Mouse (Mus musculus): ENCODE data around the gene Ctsw. TPM values are rescaled to one million over a fixed set of nuclear protein-coding genes. Genes with fewer than 3 reads are reported as not detected.

Ctsw gene
- polyA plus RNA-seq, 1 experiment = 1.2 TPM

DNA sequence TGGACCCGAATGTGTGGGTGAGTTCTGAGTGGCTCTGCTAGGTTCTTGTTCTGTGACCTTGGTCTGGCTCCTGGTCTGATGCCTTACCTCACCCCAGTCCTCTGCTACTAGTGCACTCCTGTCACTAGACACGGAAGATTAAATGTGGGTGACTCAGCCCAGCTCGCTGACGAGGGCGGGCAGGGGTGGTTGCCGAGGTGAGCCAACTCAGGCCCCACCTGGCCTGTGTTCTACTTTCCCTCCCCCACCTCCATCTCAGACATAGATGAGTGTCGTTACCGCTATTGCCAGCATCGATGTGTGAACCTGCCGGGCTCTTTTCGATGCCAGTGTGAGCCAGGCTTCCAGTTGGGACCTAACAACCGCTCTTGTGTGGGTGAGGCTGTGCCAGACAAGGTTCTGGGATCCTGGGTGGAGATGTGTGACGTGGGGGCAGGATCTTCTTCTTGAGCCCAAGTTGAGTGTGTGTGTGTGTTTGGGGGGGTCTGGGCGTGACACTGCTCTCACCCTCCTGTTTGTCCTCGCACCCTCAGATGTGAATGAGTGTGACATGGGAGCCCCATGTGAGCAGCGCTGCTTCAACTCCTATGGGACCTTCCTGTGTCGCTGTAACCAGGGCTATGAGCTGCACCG, 9.5 kb upstream of the Ctsw start:
- H3K27ac ChIP-seq (ENCODE audit: insufficient read depth, low read length) = no peak overlapping the region
- H3K9ac ChIP-seq (ENCODE audit: low read depth, poor library complexity, severe bottlenecking) = no peak overlapping the region
- H3K4me1 ChIP-seq (ENCODE audit: control insufficient read depth, insufficient read depth, low read length) = no peaks in the 10 kb centered on the region
- H3K36me3 ChIP-seq (ENCODE audit: control insufficient read depth, insufficient read depth, low read length, poor library complexity, severe bottlenecking) = no peaks in the 10 kb centered on the region
- H3K9me3 ChIP-seq (replicated peaks; ENCODE audit: control insufficient read depth, insufficient read depth, low read length, poor library complexity, severe bottlenecking) = no peaks in the 10 kb centered on the region
- H3K27me3 ChIP-seq (ENCODE audit: control insufficient read depth, insufficient read depth, low read length, poor library complexity, severe bottlenecking) = no peaks in the 10 kb centered on the region
- H3K4me3 ChIP-seq (ENCODE audit: low read depth, low read length) = no peak overlapping the region
- no peak for TF ChIP-seq CTCF (IDR thresholded peaks at IDR 0.05; ENCODE audit: low read depth, low read length)
- TF ChIP-seq POLR2A (IDR thresholded peaks at IDR 0.05; ENCODE audit: insufficient read depth, low read length) = no peak
- no peak for TF ChIP-seq EP300 (IDR thresholded peaks at IDR 0.05; ENCODE audit: insufficient read depth, low read depth, low read length)

DNA sequence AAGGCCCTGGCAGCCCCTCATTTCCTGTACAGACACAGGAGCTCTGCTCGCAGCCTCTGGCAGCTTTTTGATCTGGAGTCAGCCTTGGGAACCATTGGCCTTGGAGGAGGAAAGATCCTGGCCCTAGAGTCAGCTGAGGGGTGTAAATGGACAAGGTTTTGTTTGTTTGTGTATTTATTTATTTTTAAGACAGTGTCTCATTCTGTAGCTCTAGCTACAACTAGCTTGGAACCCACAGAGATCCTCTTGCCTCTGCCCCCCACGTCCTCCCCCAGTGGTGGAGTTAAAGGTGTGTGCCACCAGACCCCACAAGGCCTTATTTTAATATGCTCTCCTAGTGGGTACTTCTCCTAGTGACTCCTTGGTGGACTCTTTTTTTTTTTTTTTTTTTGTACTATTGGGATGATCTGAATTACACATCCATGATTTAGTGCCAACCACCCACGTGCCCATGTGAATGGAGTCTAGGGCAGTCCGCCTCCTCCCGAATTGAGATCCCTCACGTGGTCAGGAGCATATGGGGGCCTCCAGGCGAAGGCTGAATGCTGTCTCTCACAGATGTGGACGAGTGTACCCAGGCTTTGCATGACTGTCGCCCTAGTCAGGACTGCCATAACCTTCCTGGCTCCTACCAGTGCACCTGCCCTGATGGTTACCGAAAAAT, 8.8 kb upstream of the Ctsw start:
- TF ChIP-seq CTCF (IDR thresholded peaks at IDR 0.05; ENCODE audit: low read depth, low read length) (no peak), EP300 (IDR thresholded peaks at IDR 0.05; ENCODE audit: insufficient read depth, low read depth, low read length) (no peak), POLR2A (IDR thresholded peaks at IDR 0.05; ENCODE audit: insufficient read depth, low read length) (no peak)
- H3K9ac ChIP-seq (ENCODE audit: low read depth, poor library complexity, severe bottlenecking) = no peak overlapping the region
- no peaks in the 10 kb centered on the region for H3K36me3 ChIP-seq (ENCODE audit: control insufficient read depth, insufficient read depth, low read length, poor library complexity, severe bottlenecking)
- no peaks in the 10 kb centered on the region for H3K9me3 ChIP-seq (replicated peaks; ENCODE audit: control insufficient read depth, insufficient read depth, low read length, poor library complexity, severe bottlenecking)
- no peak overlapping the region for H3K4me3 ChIP-seq (ENCODE audit: low read depth, low read length)
- H3K27ac ChIP-seq (ENCODE audit: insufficient read depth, low read length) = no peak overlapping the region
- no peaks in the 10 kb centered on the region for H3K4me1 ChIP-seq (ENCODE audit: control insufficient read depth, insufficient read depth, low read length)
- H3K27me3 ChIP-seq (ENCODE audit: control insufficient read depth, insufficient read depth, low read length, poor library complexity, severe bottlenecking) = no peaks in the 10 kb centered on the region

DNA sequence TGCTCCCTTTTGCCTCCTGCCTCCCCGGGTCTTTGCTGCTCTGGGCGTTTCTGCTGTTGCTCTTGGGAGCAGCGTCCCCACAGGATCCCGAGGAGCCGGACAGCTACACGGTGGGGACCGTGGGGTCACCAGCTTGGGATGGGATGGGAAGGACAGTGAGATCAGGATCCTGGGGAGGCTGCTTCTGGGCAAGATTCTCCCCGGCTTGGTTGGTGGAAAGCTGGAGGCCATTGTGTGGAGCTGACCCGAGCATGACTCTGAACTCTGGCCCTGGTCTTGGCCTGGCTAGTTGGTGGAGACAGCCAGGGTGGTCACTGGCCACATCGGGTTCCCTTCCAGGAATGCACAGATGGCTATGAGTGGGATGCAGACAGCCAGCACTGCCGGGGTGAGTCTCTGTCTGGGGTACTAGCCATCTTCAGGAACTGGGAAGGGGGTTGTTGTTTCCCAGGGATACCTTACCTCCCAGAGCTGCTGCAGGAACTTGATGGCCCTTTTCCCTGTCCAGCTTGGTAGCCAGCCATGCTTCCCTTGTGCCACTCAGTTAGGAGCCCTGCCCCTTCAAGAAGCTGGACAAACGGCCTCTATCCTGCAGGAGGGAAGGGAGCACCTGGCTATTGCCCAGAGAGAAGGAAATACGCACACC, 6.9 kb upstream of the Ctsw start:
- Histone ChIP-seq H3K9ac (ENCODE audit: low read depth, poor library complexity, severe bottlenecking) (peak overlapping the region; percentile 65), H3K27me3 (ENCODE audit: control insufficient read depth, insufficient read depth, low read length, poor library complexity, severe bottlenecking) (no peaks in the 10 kb centered on the region), H3K27ac (ENCODE audit: insufficient read depth, low read length) (no peak overlapping the region), H3K9me3 (replicated peaks; ENCODE audit: control insufficient read depth, insufficient read depth, low read length, poor library complexity, severe bottlenecking) (no peaks in the 10 kb centered on the region), H3K36me3 (ENCODE audit: control insufficient read depth, insufficient read depth, low read length, poor library complexity, severe bottlenecking) (no peaks in the 10 kb centered on the region), H3K4me1 (ENCODE audit: control insufficient read depth, insufficient read depth, low read length) (no peaks in the 10 kb centered on the region), H3K4me3 (ENCODE audit: low read depth, low read length) (peak overlapping the region; percentile 58)
- TF ChIP-seq POLR2A (IDR thresholded peaks at IDR 0.05; ENCODE audit: insufficient read depth, low read length) (no peak), CTCF (IDR thresholded peaks at IDR 0.05; ENCODE audit: low read depth, low read length) (no peak), EP300 (IDR thresholded peaks at IDR 0.05; ENCODE audit: insufficient read depth, low read depth, low read length) (no peak)

DNA sequence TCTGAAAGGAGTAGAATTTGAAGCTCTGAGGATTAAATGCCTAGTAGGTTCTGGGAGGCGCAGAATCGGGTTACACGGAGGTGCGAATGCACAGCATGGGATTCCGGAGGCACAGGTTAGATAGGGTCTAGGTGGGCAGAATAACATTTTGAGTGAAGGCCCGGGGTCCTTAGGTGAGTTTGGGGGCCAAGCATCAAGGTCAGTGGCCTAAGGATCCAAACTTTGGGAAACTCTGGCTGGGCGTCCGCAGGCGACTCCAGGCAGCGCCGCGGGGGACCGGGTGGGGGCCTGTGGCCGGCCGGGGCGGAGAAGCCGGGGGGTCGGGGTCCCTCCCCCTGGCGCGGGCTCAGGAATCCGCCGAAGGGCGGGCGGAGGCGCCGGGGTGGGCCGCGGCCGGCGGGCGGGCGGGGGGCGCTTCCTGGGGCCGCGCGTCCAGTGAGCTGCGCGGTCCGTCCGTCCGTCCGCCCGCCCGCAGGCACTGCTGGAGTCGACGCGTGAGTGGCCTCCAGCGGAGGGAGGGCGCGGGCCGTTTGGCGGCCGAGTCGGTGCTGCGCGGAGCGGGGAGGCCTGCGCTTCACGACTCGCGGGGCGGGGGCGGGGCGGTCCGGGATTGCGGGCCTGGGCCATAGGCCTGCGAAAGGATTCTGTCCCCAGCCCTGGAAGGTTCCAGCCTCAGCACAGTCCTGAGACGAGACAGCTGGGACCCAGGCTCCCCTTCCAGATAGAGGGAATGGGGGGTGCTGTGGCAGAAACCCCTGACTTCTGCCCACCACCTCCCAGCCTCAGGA, 6.2 kb upstream of the Ctsw start:
- Histone ChIP-seq H3K27me3 (ENCODE audit: control insufficient read depth, insufficient read depth, low read length, poor library complexity, severe bottlenecking) (no peaks in the 10 kb centered on the region), H3K4me1 (ENCODE audit: control insufficient read depth, insufficient read depth, low read length) (no peaks in the 10 kb centered on the region), H3K36me3 (ENCODE audit: control insufficient read depth, insufficient read depth, low read length, poor library complexity, severe bottlenecking) (no peaks in the 10 kb centered on the region), H3K4me3 (ENCODE audit: low read depth, low read length) (peak overlapping the region; percentile 60), H3K27ac (ENCODE audit: insufficient read depth, low read length) (no peak overlapping the region), H3K9me3 (replicated peaks; ENCODE audit: control insufficient read depth, insufficient read depth, low read length, poor library complexity, severe bottlenecking) (no peaks in the 10 kb centered on the region), H3K9ac (ENCODE audit: low read depth, poor library complexity, severe bottlenecking) (peak overlapping the region; percentile 65)
- TF ChIP-seq POLR2A (IDR thresholded peaks at IDR 0.05; ENCODE audit: insufficient read depth, low read length) (no peak), EP300 (IDR thresholded peaks at IDR 0.05; ENCODE audit: insufficient read depth, low read depth, low read length) (no peak), CTCF (IDR thresholded peaks at IDR 0.05; ENCODE audit: low read depth, low read length) (no peak)

DNA sequence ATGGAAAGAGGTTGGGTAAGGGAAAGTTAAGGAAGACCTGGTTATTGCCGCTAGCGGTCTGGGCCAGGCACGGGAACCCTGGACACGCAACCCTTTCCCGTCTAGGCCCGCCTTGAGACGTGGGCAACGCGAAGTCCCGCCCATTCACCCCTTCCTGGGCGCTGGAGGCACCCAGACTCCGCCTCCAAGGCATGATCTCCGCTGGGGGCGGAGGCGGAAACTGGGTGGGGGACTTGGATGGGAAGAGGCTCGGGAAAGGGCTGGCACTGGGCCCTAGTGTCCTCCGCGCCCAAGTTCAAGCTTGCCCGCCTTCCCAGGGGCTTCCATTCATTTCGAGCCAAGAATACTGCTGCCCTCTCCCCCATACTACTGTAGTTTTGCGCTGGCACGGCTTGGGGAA, 5.4 kb upstream of the Ctsw start, which contains the start of gene Efemp2:
Efemp2 (plus strand) TSS at position 235 of the 400 bp plus-strand sequence.
- H3K9me3 ChIP-seq (replicated peaks; ENCODE audit: control insufficient read depth, insufficient read depth, low read length, poor library complexity, severe bottlenecking) = no peaks in the 10 kb centered on the region
- no peaks in the 10 kb centered on the region for H3K4me1 ChIP-seq (ENCODE audit: control insufficient read depth, insufficient read depth, low read length)
- H3K27ac ChIP-seq (ENCODE audit: insufficient read depth, low read length) = no peak within 1 kb of the TSS
- no peaks in the 10 kb centered on the region for H3K27me3 ChIP-seq (ENCODE audit: control insufficient read depth, insufficient read depth, low read length, poor library complexity, severe bottlenecking)
- no peak for TF ChIP-seq EP300 (IDR thresholded peaks at IDR 0.05; ENCODE audit: insufficient read depth, low read depth, low read length)
- peak; percentile 70 for TF ChIP-seq POLR2A (IDR thresholded peaks at IDR 0.05; ENCODE audit: insufficient read depth, low read length)
- no peaks in the 10 kb centered on the region for H3K36me3 ChIP-seq (ENCODE audit: control insufficient read depth, insufficient read depth, low read length, poor library complexity, severe bottlenecking)
- H3K9ac ChIP-seq (ENCODE audit: low read depth, poor library complexity, severe bottlenecking) = peak within 1 kb of the TSS; percentile 65
- peak within 1 kb of the TSS; percentile 73 for H3K4me3 ChIP-seq (ENCODE audit: low read depth, low read length)

Data from ES-Bruce4 (cell line).